Mouse (Mus musculus): ENCODE results near the gene Tnni2.
A peak's percentile ranks its signal among the peaks of the same experiment; 100 is the strongest.
"Not testable (repeated sequence)": the region's sequence is repeated elsewhere in the genome, so short reads cannot be mapped to it uniquely, and the experiment has no call there.

The Tnni2 gene

GRCm38 (mm10) chr7:142441585-142441984 is at the start of gene Tnni2:
TSS of gene Tnni2 (plus strand) at chr7:142441808.
- DNase-seq, result no peak

- no peak for DNase-seq
Observed at GRCm38 (mm10) chr7:142393191-142393590, 48.4 kb upstream of the Tnni2 start.

- DNase-seq, result no peak
Observed at GRCm38 (mm10) chr7:142394261-142395190, 47.1 kb upstream of the Tnni2 start.

- no peak for DNase-seq
Observed at GRCm38 (mm10) chr7:142395472-142395871, 46.1 kb upstream of the Tnni2 start.

- no peak for DNase-seq
Observed at GRCm38 (mm10) chr7:142396611-142397010, 45.0 kb upstream of the Tnni2 start.

GRCm38 (mm10) chr7:142398052-142398451 is 43.6 kb upstream of the Tnni2 start:
- no peak for DNase-seq

GRCm38 (mm10) chr7:142399250-142399649 is 42.4 kb upstream of the Tnni2 start:
- no peak for DNase-seq

- DNase-seq, result peak; percentile 57
Observed at GRCm38 (mm10) chr7:142400112-142400749, 41.4 kb upstream of the Tnni2 start.

GRCm38 (mm10) chr7:142400750-142401142 is 40.9 kb upstream of the Tnni2 start:
- DNase-seq, result no peak

GRCm38 (mm10) chr7:142403591-142403990 is 38.0 kb upstream of the Tnni2 start:
- no peak for DNase-seq

GRCm38 (mm10) chr7:142405134-142405533 is 36.5 kb upstream of the Tnni2 start:
- DNase-seq, result not testable (repeated sequence)

GRCm38 (mm10) chr7:142407935-142408334 is 33.7 kb upstream of the Tnni2 start:
- DNase-seq, result no peak

GRCm38 (mm10) chr7:142408686-142409085 is 32.9 kb upstream of the Tnni2 start:
- DNase-seq, result no peak

GRCm38 (mm10) chr7:142409603-142410002 is 32.0 kb upstream of the Tnni2 start:
- DNase-seq, result no peak

GRCm38 (mm10) chr7:142413285-142413684 is 28.3 kb upstream of the Tnni2 start:
- no peak for DNase-seq

GRCm38 (mm10) chr7:142415314-142415713 is 26.3 kb upstream of the Tnni2 start:
- no peak for DNase-seq

- no peak for DNase-seq
Observed at GRCm38 (mm10) chr7:142416225-142416624, 25.4 kb upstream of the Tnni2 start.

GRCm38 (mm10) chr7:142418027-142418426 is 23.6 kb upstream of the Tnni2 start:
- no peak for DNase-seq

GRCm38 (mm10) chr7:142418679-142419078 is 22.9 kb upstream of the Tnni2 start:
- DNase-seq, result no peak

- DNase-seq, result no peak
Observed at GRCm38 (mm10) chr7:142419887-142420286, 21.7 kb upstream of the Tnni2 start.

- DNase-seq, result no peak
Observed at GRCm38 (mm10) chr7:142421826-142422225, 19.8 kb upstream of the Tnni2 start.

GRCm38 (mm10) chr7:142425641-142426213 is 15.9 kb upstream of the Tnni2 start:
- DNase-seq, result no peak

- DNase-seq, result no peak
Observed at GRCm38 (mm10) chr7:142428213-142428612, 13.4 kb upstream of the Tnni2 start.
